Mouse (Mus musculus) stomach, postnatal 0 days (tissue): ENCODE measurements at regions not wholly inside any gene's neighbourhood (a gene's known extent, or its start where the extent isn't known, plus 50 kb on each side); places are given as distances from the start of the nearest gene placed in this dataset.

Experiments used
- ATAC-seq: fragments of 200-750 bp; cut with Nextera tagmentation; 2 replicates; pipeline ENCODE4 v1.8.0; 2017; ENCODE audit not compliant: low FRiP score, low TSS enrichment
- DNase-seq: peaks from one replicate; pipeline ENCODE4 v3.0.0-alpha.2; 2016; ENCODE audit warnings: low spot score
- H3K27ac ChIP-seq: fragments of 300-500 bp; sonication (generic); replicated peaks from 2 replicates; pipeline ENCODE4 v1.5.1; 2014; ENCODE audit warnings: mild to moderate bottlenecking, control low read depth
- H3K27me3 ChIP-seq: fragments of 300-500 bp; sonication (generic); 2 replicates; pipeline ENCODE4 v1.6.1; 2014; ENCODE audit warnings: low read length; ENCODE audit not compliant: control insufficient read depth, insufficient read depth
- H3K36me3 ChIP-seq: fragments of 300-500 bp; sonication (generic); 2 replicates; pipeline ENCODE4 v1.6.1; 2014; ENCODE audit warnings: low read length, mixed read lengths; ENCODE audit not compliant: control insufficient read depth, insufficient read depth
- H3K4me1 ChIP-seq: fragments of 300-500 bp; sonication (generic); replicated peaks from 2 replicates; pipeline ENCODE4 v1.6.1; 2014; ENCODE audit warnings: antibody characterized with exemption; ENCODE audit not compliant: control insufficient read depth, insufficient read depth
- H3K4me2 ChIP-seq: fragments of 300-500 bp; sonication (generic); replicated peaks from 2 replicates; pipeline ENCODE4 v1.6.1; 2014; ENCODE audit warnings: low read depth, mild to moderate bottlenecking, control low read depth, moderate library complexity
- H3K4me3 ChIP-seq: fragments of 300-500 bp; sonication (generic); 2 replicates; pipeline ENCODE4 v1.5.1; 2014; ENCODE audit warnings: low read depth, low read length, control low read depth
- H3K9ac ChIP-seq: fragments of 300-500 bp; sonication (generic); 2 replicates; pipeline ENCODE4 v1.6.1; 2014; ENCODE audit warnings: mild to moderate bottlenecking, low read length, control low read depth, mixed read lengths
- H3K9me3 ChIP-seq: fragments of 300-500 bp; sonication (generic); 2 replicates; pipeline ENCODE4 v1.6.1; 2016; ENCODE audit warnings: low read length; ENCODE audit not compliant: control insufficient read depth
- CTCF ChIP-seq: IDR thresholded peaks from 2 replicates; pipeline ENCODE4 v1.5.1; 2016; ENCODE audit warnings: antibody characterized with exemption, low read depth, mild to moderate bottlenecking, moderate library complexity
- EP300 ChIP-seq: optimal IDR thresholded peaks from 2 replicates; pipeline ENCODE3; 2016; ENCODE audit warnings: antibody characterized with exemption
- WGBS: fragments of 180-500 bp; shearing (Covaris S2); extraction: QIAGEN DNeasy Blood & Tissue Kit; methylation state at CpG from one replicate; pipeline ENCODE4 v1.1.7; 2014; 5-methylcytosine and 5-hydroxymethylcytosine counted together

- Histone ChIP-seq H3K9me3 (no peaks in the 10 kb centered on the region), H3K36me3 (no peaks in the 10 kb centered on the region), H3K4me2 (no peak overlapping the region), H3K9ac (no peak overlapping the region), H3K4me3 (no peak overlapping the region), H3K27ac (no peak overlapping the region), H3K4me1 (no peaks in the 10 kb centered on the region), H3K27me3 (no peaks in the 10 kb centered on the region)
- DNase-seq (no peak), ATAC-seq (no peak)
- WGBS: 86% methylated on average over 19 of the region's 19 CpGs
- TF ChIP-seq CTCF (no peak), EP300 (no peak)
These were observed 167.0 kb upstream of the Sdk2 start for GRCm38 (mm10) chr11:114233636-114234541.

- ATAC-seq (no peak), DNase-seq (no peak)
- Histone ChIP-seq H3K9ac (no peak overlapping the region), H3K4me3 (no peak overlapping the region), H3K9me3 (no peaks in the 10 kb centered on the region), H3K4me2 (no peak overlapping the region), H3K36me3 (no peaks in the 10 kb centered on the region), H3K27ac (no peak overlapping the region), H3K27me3 (no peaks in the 10 kb centered on the region), H3K4me1 (no peaks in the 10 kb centered on the region)
- 52% methylated on average over 4 of the region's 4 CpGs for WGBS
- TF ChIP-seq EP300 (no peak), CTCF (no peak)
These were observed 165.0 kb upstream of the Sdk2 start for GRCm38 (mm10) chr11:114231841-114232240.

- WGBS: 28% methylated on average over 8 of the region's 8 CpGs
- Histone ChIP-seq H3K4me1 (no peaks in the 10 kb centered on the region), H3K27me3 (no peaks in the 10 kb centered on the region), H3K9ac (no peak overlapping the region), H3K36me3 (no peaks in the 10 kb centered on the region), H3K4me2 (no peak overlapping the region), H3K9me3 (no peaks in the 10 kb centered on the region), H3K27ac (peak overlapping the region; percentile 56), H3K4me3 (no peak overlapping the region)
- ATAC-seq (peak; percentile 60; the same call in 1 of the 2 replicates), DNase-seq (peak; percentile 21)
- no peak for TF ChIP-seq CTCF
- no peak for TF ChIP-seq EP300
These were observed 162.9 kb upstream of the Sdk2 start for GRCm38 (mm10) chr11:114229763-114230162.

- no peak for TF ChIP-seq CTCF
- no peak for TF ChIP-seq EP300
- no peaks in the 10 kb centered on the region for H3K9me3 ChIP-seq
- no peaks in the 10 kb centered on the region for H3K4me1 ChIP-seq
- H3K36me3 ChIP-seq: no peaks in the 10 kb centered on the region
- H3K4me3 ChIP-seq: no peak overlapping the region
- 89% methylated on average over 6 of the region's 6 CpGs for WGBS
- ATAC-seq (no peak), DNase-seq (no peak)
- no peak overlapping the region for H3K9ac ChIP-seq
- H3K4me2 ChIP-seq: no peak overlapping the region
- no peaks in the 10 kb centered on the region for H3K27me3 ChIP-seq
- peak overlapping the region; percentile 56 for H3K27ac ChIP-seq
These were observed 162.3 kb upstream of the Sdk2 start for GRCm38 (mm10) chr11:114229196-114229595.

- Histone ChIP-seq H3K4me2 (no peak overlapping the region), H3K27ac (no peak overlapping the region), H3K27me3 (no peaks in the 10 kb centered on the region), H3K4me1 (no peaks in the 10 kb centered on the region), H3K36me3 (no peaks in the 10 kb centered on the region), H3K9me3 (no peaks in the 10 kb centered on the region), H3K9ac (no peak overlapping the region), H3K4me3 (no peak overlapping the region)
- ATAC-seq (no peak), DNase-seq (no peak)
- no peak for TF ChIP-seq CTCF
- no peak for TF ChIP-seq EP300
- 78% methylated on average over 13 of the region's 13 CpGs for WGBS
These were observed 159.7 kb upstream of the Sdk2 start for GRCm38 (mm10) chr11:114226553-114226952.

GRCm38 (mm10) chr11:114224706-114225105 is 157.9 kb upstream of the Sdk2 start:
- ATAC-seq (no peak), DNase-seq (no peak)
- TF ChIP-seq EP300 (no peak), CTCF (no peak)

More at GRCm38 (mm10) chr11:114224706-114225105, 157.9 kb upstream of the Sdk2 start:
- Histone ChIP-seq H3K9me3 (no peaks in the 10 kb centered on the region), H3K27me3 (no peaks in the 10 kb centered on the region; the same call in 1 of the 2 replicates), H3K36me3 (no peaks in the 10 kb centered on the region), H3K4me1 (no peaks in the 10 kb centered on the region), H3K4me3 (no peak overlapping the region), H3K4me2 (no peak overlapping the region), H3K9ac (no peak overlapping the region), H3K27ac (no peak overlapping the region)
- 100% methylated on average over 2 of the region's 2 CpGs for WGBS
